Mouse (Mus musculus) stomach, embryonic 16.5 days (tissue): ENCODE data around the gene Pop5. TPM values are rescaled to one million over a fixed set of nuclear protein-coding genes. Genes with fewer than 3 reads are reported as not detected.

Experiments
- ATAC-seq: fragments of 200-750 bp; cut with Nextera tagmentation; 2 replicates; pipeline ENCODE4 v1.8.0; 2017; ENCODE audit warnings: moderate number of reproducible peaks, moderate TSS enrichment; ENCODE audit not compliant: insufficient read depth, low FRiP score
- H3K27ac ChIP-seq: fragments of 300-500 bp; sonication (generic); 2 replicates; pipeline ENCODE4 v1.5.1; 2014; ENCODE audit warnings: low read length
- H3K27me3 ChIP-seq: fragments of 300-500 bp; sonication (generic); 2 replicates; pipeline ENCODE4 v1.6.1; 2014; ENCODE audit warnings: low read length, control low read depth, mixed read lengths; ENCODE audit not compliant: control insufficient read depth, insufficient read depth
- H3K36me3 ChIP-seq: fragments of 300-500 bp; sonication (generic); 2 replicates; pipeline ENCODE4 v1.6.1; 2014; ENCODE audit warnings: low read length; ENCODE audit not compliant: control insufficient read depth, insufficient read depth
- H3K4me1 ChIP-seq: fragments of 300-500 bp; sonication (generic); 2 replicates; pipeline ENCODE4 v1.6.1; 2014; ENCODE audit warnings: low read length, control low read depth, mixed read lengths; ENCODE audit not compliant: control insufficient read depth, insufficient read depth
- H3K4me2 ChIP-seq: fragments of 300-500 bp; sonication (generic); 2 replicates; pipeline ENCODE4 v1.6.1; 2014; ENCODE audit warnings: low read depth, low read length, mixed read lengths
- H3K4me3 ChIP-seq: fragments of 300-500 bp; sonication (generic); replicated peaks from 2 replicates; pipeline ENCODE4 v1.5.1; 2014; ENCODE audit warnings: mild to moderate bottlenecking, low read length
- H3K9ac ChIP-seq: fragments of 300-500 bp; sonication (generic); 2 replicates; pipeline ENCODE4 v1.6.1; 2014; ENCODE audit warnings: low read length
- H3K9me3 ChIP-seq: fragments of 300-500 bp; sonication (generic); replicated peaks from 2 replicates; pipeline ENCODE4 v1.6.1; 2016; ENCODE audit warnings: low read length, control low read depth; ENCODE audit not compliant: control insufficient read depth
- WGBS: fragments of 180-500 bp; shearing (Covaris S2); extraction: QIAGEN DNeasy Blood & Tissue Kit; methylation state at CpG from one replicate; pipeline ENCODE4 v1.1.7; 2014; 5-methylcytosine and 5-hydroxymethylcytosine counted together
- polyA plus RNA-seq: library from polyadenylated mRNA; unstranded; fragments of >200 nt; fragmentation: Nextera tagmentation; extraction: Ambion mirVana; gene quantifications from 2 replicates; pipeline ENCODE4 v1.2.1, GENCODE M21; 2015

The Pop5 gene
- polyA plus RNA-seq, 1 experiment from 2014 or later = 100 TPM

DNA sequence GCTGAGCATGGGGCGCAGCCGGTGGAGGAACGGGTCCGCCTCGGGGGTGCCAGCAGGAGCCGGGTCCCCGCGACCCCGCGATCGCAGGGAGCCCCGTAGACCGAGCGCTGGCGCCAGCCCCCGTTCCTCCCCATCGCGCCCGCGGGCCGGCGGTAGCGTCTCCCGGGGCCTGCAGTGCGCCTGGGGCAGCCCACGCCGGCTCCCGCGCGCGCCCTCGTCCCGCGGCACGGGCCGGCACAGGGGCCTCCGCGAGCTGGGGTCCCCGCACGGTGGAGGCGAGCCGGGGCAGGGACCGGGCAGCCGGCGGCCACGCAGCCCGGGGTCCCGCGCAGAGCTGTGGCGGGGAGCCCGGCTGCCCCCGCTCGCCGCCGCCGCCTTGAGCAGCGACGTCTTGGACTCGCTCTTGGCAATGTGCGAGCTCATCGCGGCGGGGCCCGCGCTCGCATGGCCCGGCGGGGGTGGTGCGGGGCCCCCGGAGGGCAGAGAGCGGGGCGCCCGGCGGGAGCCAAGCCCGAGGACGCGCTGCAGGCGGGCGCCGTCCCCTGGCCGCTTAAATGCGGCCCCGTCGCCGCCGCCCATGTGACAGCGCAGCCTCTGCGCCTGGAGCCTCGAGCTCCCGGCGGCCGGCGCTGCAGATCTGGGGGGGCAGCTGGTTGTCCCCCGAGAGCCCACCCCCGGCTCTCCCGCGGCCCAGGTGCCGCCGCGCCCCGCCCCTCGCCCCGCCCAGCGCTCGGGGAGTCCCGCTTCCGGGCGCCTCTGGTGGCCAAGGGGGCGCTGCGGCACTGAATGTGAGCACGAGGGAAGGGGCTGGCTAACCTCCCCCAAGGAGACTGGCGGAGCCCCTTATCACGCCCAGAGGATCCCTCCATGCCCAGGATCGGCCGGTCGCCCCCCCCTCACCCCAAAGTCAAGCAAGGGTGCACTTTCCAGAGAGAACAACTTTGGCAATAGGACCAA lies 41.7 kb upstream of the Pop5 start, which contains the start of gene Cabp1:
Gene Cabp1, minus strand, starts transcription at position 713 of the 957 bp plus-strand sequence.
- Histone ChIP-seq H3K9me3 (no peaks in the 10 kb centered on the region), H3K9ac (peak within 1 kb of the TSS; percentile 65), H3K4me2 (peak within 1 kb of the TSS; percentile 100), H3K27me3 (peaks cover 37% of the 10 kb centered on the region), H3K4me3 (peak within 1 kb of the TSS; percentile 57), H3K4me1 (peaks cover 15% of the 10 kb centered on the region), H3K36me3 (no peaks in the 10 kb centered on the region), H3K27ac (no peak within 1 kb of the TSS)
- ATAC-seq = peak; percentile 37; the same call in 1 of the 2 replicates
- under 1% methylated on average over 104 of the region's 116 CpGs for WGBS

GRCm38 (mm10) chr5:115194626-115195221 lies 40.9 kb upstream of the Pop5 start:
- ATAC-seq = no peak

GRCm38 (mm10) chr5:115203735-115204561 lies 31.7 kb upstream of the Pop5 start:
- Histone ChIP-seq H3K27ac (peak overlapping the region; percentile 16; the same call in 1 of the 2 replicates), H3K27me3 (peaks cover 7% of the 10 kb centered on the region; the same call in 1 of the 2 replicates), H3K9ac (peak overlapping the region; percentile 60), H3K9me3 (no peaks in the 10 kb centered on the region), H3K4me1 (peaks cover 12% of the 10 kb centered on the region), H3K36me3 (no peaks in the 10 kb centered on the region), H3K4me2 (peak overlapping the region; percentile 54), H3K4me3 (peak overlapping the region; percentile 35)
- peak; percentile 74 for ATAC-seq
- WGBS = 8% methylated on average over 23 of the region's 23 CpGs

More at GRCm38 (mm10) chr5:115194626-115195221, 40.9 kb upstream of the Pop5 start:
- Histone ChIP-seq H3K4me1 (peaks cover 15% of the 10 kb centered on the region), H3K4me3 (peak overlapping the region; percentile 57), H3K4me2 (peak overlapping the region; percentile 100), H3K9me3 (no peaks in the 10 kb centered on the region), H3K27me3 (peaks cover 37% of the 10 kb centered on the region), H3K9ac (peak overlapping the region; percentile 65; the same call in 1 of the 2 replicates), H3K27ac (no peak overlapping the region), H3K36me3 (no peaks in the 10 kb centered on the region)
- WGBS = 9% methylated on average over 12 of the region's 12 CpGs

GRCm38 (mm10) chr5:115204562-115205311 lies 30.9 kb upstream of the Pop5 start:
- H3K27ac ChIP-seq = 0 out of 2 replicates have a peak overlapping the region, but pooled peaks have one; percentile 13
- ATAC-seq = no peak; the same call in 1 of the 2 replicates
- peak overlapping the region; percentile 54 for H3K4me2 ChIP-seq
- H3K4me3 ChIP-seq = peak overlapping the region; percentile 35
- peaks cover 12% of the 10 kb centered on the region for H3K4me1 ChIP-seq
- peaks cover 7% of the 10 kb centered on the region; the same call in 1 of the 2 replicates for H3K27me3 ChIP-seq
- no peaks in the 10 kb centered on the region for H3K36me3 ChIP-seq
- WGBS = 5% methylated on average over 31 of the region's 31 CpGs
- H3K9me3 ChIP-seq = no peaks in the 10 kb centered on the region
- peak overlapping the region; percentile 60 for H3K9ac ChIP-seq

- 52% methylated on average over 5 of the region's 5 CpGs for WGBS
- Histone ChIP-seq H3K9me3 (no peaks in the 10 kb centered on the region), H3K27me3 (peaks cover 7% of the 10 kb centered on the region; the same call in 1 of the 2 replicates), H3K4me2 (no peak overlapping the region), H3K4me3 (no peak overlapping the region), H3K36me3 (no peaks in the 10 kb centered on the region), H3K9ac (no peak overlapping the region), H3K27ac (no peak overlapping the region), H3K4me1 (peaks cover 12% of the 10 kb centered on the region)
- no peak for ATAC-seq
These were observed 28.4 kb upstream of the Pop5 start for GRCm38 (mm10) chr5:115207244-115207643.

DNA sequence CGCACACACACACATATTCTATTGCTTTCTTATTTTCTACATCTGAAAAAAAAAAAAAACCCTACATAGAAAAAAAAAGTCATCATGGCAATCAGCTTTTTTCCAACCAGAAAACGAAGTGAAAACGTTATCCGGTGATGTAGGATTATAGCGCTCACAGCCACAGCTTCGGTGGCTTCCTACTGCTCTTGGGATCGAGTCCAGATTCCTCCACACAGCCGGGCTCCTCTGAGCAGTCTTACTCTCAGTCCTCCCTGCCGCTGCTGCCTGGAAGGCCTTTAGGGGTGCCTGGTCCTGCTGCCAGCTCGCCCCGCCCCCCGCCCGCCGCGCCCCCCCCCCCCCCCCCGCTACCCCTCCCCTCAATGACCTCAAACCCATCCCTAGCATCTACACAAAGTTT lies 27.7 kb upstream of the Pop5 start:
- 18% methylated on average over 9 of the region's 16 CpGs for WGBS
- Histone ChIP-seq H3K4me1 (peaks cover 12% of the 10 kb centered on the region), H3K27ac (no peak overlapping the region), H3K9me3 (no peaks in the 10 kb centered on the region), H3K9ac (0 out of 2 replicates have a peak overlapping the region, but pooled peaks have one; percentile 29), H3K36me3 (no peaks in the 10 kb centered on the region), H3K4me2 (no peak overlapping the region), H3K27me3 (peaks cover 7% of the 10 kb centered on the region; the same call in 1 of the 2 replicates), H3K4me3 (no peak overlapping the region)
- no peak for ATAC-seq

DNA sequence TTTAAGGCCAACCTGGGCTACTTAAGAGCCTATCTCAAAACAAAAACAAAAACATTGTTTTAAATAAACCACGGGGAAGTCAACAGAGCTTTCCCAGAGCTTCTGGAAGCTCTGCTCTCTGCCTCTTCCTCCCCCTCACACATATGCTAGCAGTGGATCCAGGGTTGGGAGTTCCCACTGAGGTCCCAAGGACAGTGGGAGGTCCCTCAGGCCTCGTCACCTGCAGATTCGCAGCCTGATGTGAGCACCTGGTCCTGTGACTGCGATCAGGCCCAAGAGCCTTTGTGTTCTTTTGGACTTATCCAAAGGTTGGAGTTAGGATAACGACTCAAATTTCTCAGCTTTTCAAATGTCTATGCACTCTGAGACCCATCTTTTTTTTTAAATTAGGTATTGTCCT lies 27.0 kb upstream of the Pop5 start:
- Histone ChIP-seq H3K36me3 (no peaks in the 10 kb centered on the region), H3K4me3 (no peak overlapping the region), H3K4me1 (peaks cover 9% of the 10 kb centered on the region), H3K4me2 (no peak overlapping the region), H3K27me3 (peaks cover 4% of the 10 kb centered on the region; the same call in 1 of the 2 replicates), H3K27ac (no peak overlapping the region), H3K9ac (no peak overlapping the region), H3K9me3 (no peaks in the 10 kb centered on the region)
- no peak for ATAC-seq
- WGBS = 52% methylated on average over 5 of the region's 5 CpGs

DNA sequence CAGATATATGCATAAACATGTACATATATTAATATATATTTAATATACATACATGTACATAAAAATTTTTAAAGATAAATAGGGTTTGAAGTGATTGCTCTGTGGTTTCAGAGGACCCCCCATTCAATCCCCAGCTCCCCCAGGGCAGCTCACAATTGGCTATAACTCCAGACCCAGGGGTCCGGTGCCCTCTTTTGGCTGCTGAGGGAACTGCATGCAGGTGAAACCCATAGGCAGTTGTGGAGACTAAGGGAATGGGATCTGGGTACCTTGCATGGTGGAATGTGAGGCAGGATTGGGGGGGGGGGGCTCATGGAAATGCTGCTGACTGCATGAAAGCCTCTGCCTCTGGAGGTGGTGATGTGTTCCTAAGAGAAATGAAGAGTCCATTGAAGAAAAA lies 25.3 kb upstream of the Pop5 start:
- Histone ChIP-seq H3K27me3 (no peaks in the 10 kb centered on the region; the same call in 1 of the 2 replicates), H3K4me3 (no peak overlapping the region), H3K4me2 (no peak overlapping the region), H3K36me3 (no peaks in the 10 kb centered on the region), H3K9me3 (no peaks in the 10 kb centered on the region), H3K4me1 (0 out of 2 replicates have a peak, but pooled peaks cover 2% of the 10 kb centered on the region), H3K9ac (no peak overlapping the region), H3K27ac (no peak overlapping the region)
- WGBS = 4% methylated on average over 1 of the region's 1 CpGs
- ATAC-seq = no peak
